Mouse (Mus musculus) MEL (cell line): ENCODE measurements around the gene Guk1.

ENCODE experiments used
- CHD2 ChIP-seq: IDR thresholded peaks from 2 replicates; pipeline ENCODE4 v1.6.1; 2011; ENCODE audit warnings: low read length, improper control_type of control experiment
- CTCF ChIP-seq, 3 experiments: IDR thresholded peaks in 2 of 3; conservative IDR thresholded peaks in 1 of 3; 2 replicates each; pipeline ENCODE4 v1.5.1; 2011 to 2012; ENCODE audit warnings: low read length in 3 of 3, low read depth in 2 of 3, mild to moderate bottlenecking in 2 of 3, improper control_type of control experiment in 1 of 3, inconsistent platforms in 1 of 3, mixed read lengths in 1 of 3, moderate library complexity in 1 of 3; ENCODE audit not compliant: control insufficient read depth in 1 of 3, insufficient read depth in 1 of 3, poor library complexity in 1 of 3, severe bottlenecking in 1 of 3
- EP300 ChIP-seq, 2 experiments: IDR thresholded peaks; 2 replicates each; pipeline ENCODE4 v1.6.1; 2011; ENCODE audit warnings: improper control_type of control experiment in 2 of 2, low read length in 2 of 2, low read depth in 1 of 2, mild to moderate bottlenecking in 1 of 2
- GABPA ChIP-seq: IDR thresholded peaks from 2 replicates; pipeline ENCODE4 v1.6.1; 2012; ENCODE audit warnings: low read depth, mild to moderate bottlenecking, inconsistent platforms, low read length, improper control_type of control experiment, moderate library complexity
- HCFC1 ChIP-seq: IDR thresholded peaks from 2 replicates; pipeline ENCODE4 v1.6.1; 2012; ENCODE audit warnings: low read depth, mild to moderate bottlenecking, inconsistent platforms, low read length, improper control_type of control experiment, moderate library complexity
- MYB ChIP-seq: IDR thresholded peaks from 2 replicates; pipeline ENCODE4 v1.6.1; 2011; ENCODE audit warnings: mild to moderate bottlenecking, low read depth, low read length, improper control_type of control experiment
- MYC ChIP-seq: IDR thresholded peaks from 2 replicates; pipeline ENCODE4 v1.6.1; 2011; ENCODE audit warnings: low read depth, mild to moderate bottlenecking, low read length, improper control_type of control experiment, moderate library complexity
- POLR2A ChIP-seq, 2 experiments: IDR thresholded peaks; 2 replicates each; pipeline ENCODE4 v1.6.1; 2011 to 2012; ENCODE audit warnings: low read length in 2 of 2, mild to moderate bottlenecking in 2 of 2, control low read depth in 1 of 2, improper control_type of control experiment in 1 of 2, low read depth in 1 of 2, moderate library complexity in 1 of 2; ENCODE audit not compliant: control insufficient read depth in 1 of 2, insufficient read depth in 1 of 2, poor library complexity in 1 of 2
- SMC3 ChIP-seq: IDR thresholded peaks from 2 replicates; pipeline ENCODE4 v1.6.1; 2011; ENCODE audit warnings: low read depth, low read length, improper control_type of control experiment
- TBP ChIP-seq: IDR thresholded peaks from 2 replicates; pipeline ENCODE4 v1.8.0; 2011; ENCODE audit warnings: low read depth, low read length, improper control_type of control experiment
- USF2 ChIP-seq, 2 experiments: IDR thresholded peaks; 2 replicates each; pipeline ENCODE4 v1.6.1; 2011 to 2012; ENCODE audit warnings: improper control_type of control experiment in 2 of 2, low read length in 2 of 2, borderline replicate concordance in 1 of 2, inconsistent platforms in 1 of 2, low read depth in 1 of 2, mild to moderate bottlenecking in 1 of 2; ENCODE audit not compliant: insufficient read depth in 1 of 2
- ZKSCAN1 ChIP-seq: IDR thresholded peaks from 2 replicates; pipeline ENCODE4 v1.6.1; 2012; ENCODE audit warnings: low read depth, mild to moderate bottlenecking, inconsistent platforms, low read length, improper control_type of control experiment, moderate library complexity
- ZMIZ1 ChIP-seq: IDR thresholded peaks from 2 replicates; pipeline ENCODE4 v1.6.1; 2012; ENCODE audit warnings: low read depth, mild to moderate bottlenecking, inconsistent platforms, low read length, improper control_type of control experiment, moderate library complexity

DNA sequence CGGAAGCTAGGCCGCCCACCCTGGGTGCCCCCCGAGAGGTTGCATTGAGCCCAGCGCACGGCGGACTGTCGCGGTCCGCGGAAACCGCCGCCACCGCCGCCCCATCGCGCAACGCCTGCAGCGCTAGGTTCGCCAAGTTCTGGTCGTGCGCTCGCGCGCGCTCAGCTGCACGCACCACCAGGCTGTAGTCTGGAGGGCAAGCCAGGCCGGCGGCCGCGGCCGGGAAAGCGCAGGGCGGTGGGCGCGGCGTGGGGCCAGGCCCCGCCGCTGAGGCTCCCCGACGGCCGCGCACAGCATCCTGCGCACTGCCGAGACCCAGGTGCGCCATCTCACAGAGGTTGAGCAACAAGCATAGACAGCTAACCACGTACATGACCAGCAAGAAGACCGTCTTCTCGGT lies 15.5 kb downstream of the Guk1 start:
- TF ChIP-seq CTCF (IDR thresholded peaks at IDR 0.05 in 2 of 3, conservative IDR thresholded peaks at IDR 0.05 in 1 of 3; ENCODE audit: control insufficient read depth in 1 of 3, insufficient read depth in 1 of 3, low read depth in 2 of 3, low read length in 3 of 3, poor library complexity in 1 of 3, severe bottlenecking in 1 of 3), result no peak
- TF ChIP-seq SMC3, result no peak
- TF ChIP-seq USF2 (IDR thresholded peaks at IDR 0.05; ENCODE audit: borderline replicate concordance in 1 of 2, insufficient read depth in 1 of 2, low read depth in 1 of 2, low read length in 2 of 2), result no peak
- no peak for TF ChIP-seq CHD2
- no peak for TF ChIP-seq POLR2A (IDR thresholded peaks at IDR 0.05; ENCODE audit: control insufficient read depth in 1 of 2, insufficient read depth in 1 of 2, low read depth in 1 of 2, low read length in 2 of 2, poor library complexity in 1 of 2)
- TF ChIP-seq GABPA, result no peak
- no peak for TF ChIP-seq TBP
- TF ChIP-seq ZMIZ1, result no peak
- no peak for TF ChIP-seq MYC
- TF ChIP-seq EP300 (IDR thresholded peaks at IDR 0.05; ENCODE audit: low read depth in 1 of 2, low read length in 2 of 2), result no peak
- TF ChIP-seq HCFC1, result no peak
- no peak for TF ChIP-seq ZKSCAN1
- TF ChIP-seq MYB, result no peak
